In genomic region chr12:77004893-77005292, GRCm38 (mm10) we compare ENCODE assay signal across 18 mouse cellular contexts. TPM values are rescaled to one million over a fixed set of nuclear protein-coding genes. Genes with fewer than 3 reads are reported as not detected.
A peak's percentile ranks its signal among the peaks of the same experiment; 100 is the strongest.
DNase-seq lines count a peak whose midpoint lies in the region; ATAC-seq and TF ChIP-seq lines count a peak whose summit lies in the region.
"Had no signal": no experiment of that assay in that cellular context is flagged by ENCODE, and none has a peak within 500 bp of the region (broad histone marks: within the 10 kb centered on the region; RNA-seq: fewer than 3 reads in every experiment).

No protein-coding gene starts in this region.

- DNase-seq in left cerebral cortex, adult 2 months (ENCODE audit: extremely low spot score in 1 of 2, low spot score in 2 of 2), result peak in 1 of 2 experiments; percentile 26
- no peak for DNase-seq in left cerebral cortex, adult 8-10 months (ENCODE audit: low spot score in 2 of 2)
- peak; percentile 23 for DNase-seq in embryonic facial prominence, embryonic 10.5 days (ENCODE audit: low spot score)
- DNase-seq in mesoderm, embryonic 11.5 days (ENCODE audit: low read depth, low spot score), result peak; percentile 19
- no peak for DNase-seq in kidney, adult 8-10 months
- no peak for DNase-seq in layer of hippocampus, adult 18-20 months (ENCODE audit: low spot score in 2 of 2)
- DNase-seq: cerebellum, adult 9-10 months; gastrocnemius, postnatal 10 days; heart, postnatal 4 days; spleen, adult 18-20 months had no signal

- TF ChIP-seq CTCF in left cerebral cortex, adult 2 months (IDR thresholded peaks at IDR 0.05), result no peak

- no peak overlapping the region for H3K4me2 ChIP-seq in forebrain, embryonic 16.5 days (ENCODE audit: low read length)
- H3K4me2 ChIP-seq in forebrain, embryonic 12.5 days, result no peak overlapping the region
- H3K4me2 ChIP-seq: embryonic facial prominence, embryonic 12.5 days; heart, embryonic 11.5 days; kidney, embryonic 15.5 days; lung, embryonic 15.5 days; midbrain, embryonic 12.5 days had no signal

- H3K27ac ChIP-seq in forebrain, embryonic 16.5 days (ENCODE audit: low read length), result 0 out of 2 replicates have a peak overlapping the region, but pooled peaks have one; percentile 25
- H3K27ac ChIP-seq in forebrain, embryonic 12.5 days, result no peak overlapping the region
- H3K27ac ChIP-seq in left cerebral cortex, adult 2 months, result no peak overlapping the region
- no peak overlapping the region for H3K27ac ChIP-seq in embryonic facial prominence, embryonic 10.5 days (replicated peaks)
- H3K27ac ChIP-seq: embryonic facial prominence, embryonic 12.5 days; kidney, embryonic 15.5 days; lung, embryonic 15.5 days; midbrain, embryonic 12.5 days; stomach, postnatal 0 days had no signal

- no peaks in the 10 kb centered on the region for H3K9me3 ChIP-seq in forebrain, embryonic 16.5 days (ENCODE audit: control insufficient read depth, low read length)
- no peaks in the 10 kb centered on the region for H3K9me3 ChIP-seq in forebrain, embryonic 12.5 days
- H3K9me3 ChIP-seq in embryonic facial prominence, embryonic 10.5 days, result no peaks in the 10 kb centered on the region
- H3K9me3 ChIP-seq: embryonic facial prominence, embryonic 12.5 days; kidney, embryonic 15.5 days; lung, embryonic 15.5 days; midbrain, embryonic 12.5 days had no signal

- WGBS in forebrain, embryonic 16.5 days, result 68% methylated on average over 10 of the region's 10 CpGs
- WGBS in forebrain, embryonic 12.5 days, result 73% methylated on average over 10 of the region's 10 CpGs
- 54% methylated on average over 10 of the region's 10 CpGs for WGBS in embryonic facial prominence, embryonic 10.5 days

- no peak overlapping the region for H3K4me3 ChIP-seq in forebrain, embryonic 16.5 days (replicated peaks; ENCODE audit: low read length)
- H3K4me3 ChIP-seq in forebrain, embryonic 12.5 days (replicated peaks), result no peak overlapping the region
- H3K4me3 ChIP-seq in left cerebral cortex, adult 2 months, result peak overlapping the region; percentile 25; the same call in 1 of the 2 replicates
- no peak overlapping the region for H3K4me3 ChIP-seq in embryonic facial prominence, embryonic 10.5 days
- H3K4me3 ChIP-seq: embryonic facial prominence, embryonic 12.5 days; kidney, embryonic 15.5 days; lung, embryonic 15.5 days; midbrain, embryonic 12.5 days had no signal

- H3K9ac ChIP-seq in forebrain, embryonic 16.5 days (replicated peaks; ENCODE audit: low read depth, low read length), result no peak overlapping the region
- no peak overlapping the region for H3K9ac ChIP-seq in forebrain, embryonic 12.5 days
- H3K9ac ChIP-seq: embryonic facial prominence, embryonic 12.5 days; kidney, embryonic 15.5 days; lung, embryonic 15.5 days; midbrain, embryonic 12.5 days had no signal

- ATAC-seq in forebrain, embryonic 16.5 days, result peak; percentile 49; the same call in 1 of the 2 replicates
- no peak for ATAC-seq in forebrain, embryonic 12.5 days (ENCODE audit: low FRiP score)

- intact Hi-C loops in left cerebral cortex, adult 2 months (cut with DNase I), result loop anchor here (5.0 to 10.0 kb wide), 3 partner anchors 350 to 1087 kb away; no protein-coding TSS in a partner anchor

- H3K36me3 ChIP-seq in forebrain, embryonic 16.5 days (ENCODE audit: control insufficient read depth, insufficient read depth), result no peaks in the 10 kb centered on the region
- H3K36me3 ChIP-seq in forebrain, embryonic 12.5 days (replicated peaks), result no peaks in the 10 kb centered on the region
- H3K36me3 ChIP-seq in embryonic facial prominence, embryonic 10.5 days (replicated peaks), result no peaks in the 10 kb centered on the region
- H3K36me3 ChIP-seq: embryonic facial prominence, embryonic 12.5 days; kidney, embryonic 15.5 days; lung, embryonic 15.5 days; midbrain, embryonic 12.5 days had no signal

- peaks cover 12% of the 10 kb centered on the region; the same call in 1 of the 2 replicates for H3K4me1 ChIP-seq in forebrain, embryonic 16.5 days (replicated peaks; ENCODE audit: control insufficient read depth, insufficient read depth, low read length)
- H3K4me1 ChIP-seq in forebrain, embryonic 12.5 days, result peaks cover 9% of the 10 kb centered on the region
- H3K4me1 ChIP-seq in embryonic facial prominence, embryonic 10.5 days, result peaks cover 25% of the 10 kb centered on the region

- H3K27me3 ChIP-seq in forebrain, embryonic 16.5 days (replicated peaks; ENCODE audit: control insufficient read depth, insufficient read depth, low read length), result no peaks in the 10 kb centered on the region
- peaks cover 5% of the 10 kb centered on the region; the same call in 1 of the 2 replicates for H3K27me3 ChIP-seq in forebrain, embryonic 12.5 days
- peaks cover 47% of the 10 kb centered on the region for H3K27me3 ChIP-seq in embryonic facial prominence, embryonic 10.5 days (replicated peaks; ENCODE audit: low read depth, poor library complexity, severe bottlenecking)
- H3K27me3 ChIP-seq: kidney, embryonic 15.5 days; lung, embryonic 15.5 days had no signal

RNA-seq across cellular contexts. Expression of gene Max, which starts 42.9 kb away (rescaled TPM):
- 20.4 and 25.2 TPM in 2 replicates for polyA plus RNA-seq in forebrain, embryonic 16.5 days (2015; fragmentation: Nextera tagmentation; extraction: Ambion mirVana)
- polyA plus RNA-seq in forebrain, embryonic 12.5 days (2016; fragmentation: Nextera tagmentation; extraction: Ambion mirVana), result 14.7 and 23.4 TPM in 2 replicates
- 10 to 100 TPM; 79.3 to 81.0 TPM for total RNA-seq in left cerebral cortex, adult 2 months (2021)
- total RNA-seq in left cerebral cortex, adult 8-10 months (2022), result 10 to 100 TPM; 77.6 to 91.1 (median 82.8) TPM
- 9.8 and 13.1 TPM in 2 replicates for polyA plus RNA-seq in embryonic facial prominence, embryonic 10.5 days (2016; fragmentation: Nextera tagmentation; extraction: Ambion mirVana)
- total RNA-seq in layer of hippocampus, adult 18-20 months (2021), result 10 to 100 TPM; 75.3 to 76.5 TPM

Comparison
In these comparisons a context has a peak if more than half of its experiments do, and no peak if none do; other contexts are left out.
1. DNase-seq: peak in embryonic facial prominence, embryonic 10.5 days (single experiment) and mesoderm, embryonic 11.5 days (single experiment); none in left cerebral cortex, adult 8-10 months (0 of 2), kidney, adult 8-10 months (0 of 2) and layer of hippocampus, adult 18-20 months (0 of 2).